Mouse (Mus musculus): ENCODE measurements around the gene Crtc1. TPM values are rescaled to one million over a fixed set of nuclear protein-coding genes. Genes with fewer than 3 reads are reported as not detected.

Gene Crtc1
- polyA plus RNA-seq, 1 experiment from 2014 or later: 55.9 TPM

- H3K9ac ChIP-seq (replicated peaks; ENCODE audit: low read depth, low read length): no peak overlapping the region
- H3K36me3 ChIP-seq (ENCODE audit: control insufficient read depth, insufficient read depth, low read length): no peaks in the 10 kb centered on the region
- no peak overlapping the region for H3K4me2 ChIP-seq (ENCODE audit: low read depth, low read length)
- peaks cover 17% of the 10 kb centered on the region for H3K4me1 ChIP-seq (ENCODE audit: control insufficient read depth, insufficient read depth, low read length)
- no peaks in the 10 kb centered on the region; the same call in 1 of the 2 replicates for H3K27me3 ChIP-seq (ENCODE audit: control insufficient read depth, insufficient read depth, low read length)
- H3K9me3 ChIP-seq (ENCODE audit: control insufficient read depth, low read length): no peaks in the 10 kb centered on the region
- no peak for ATAC-seq (ENCODE audit: low read depth)
- no peak overlapping the region for H3K27ac ChIP-seq (ENCODE audit: low read depth, low read length)
- 84% methylated on average over 1 of the region's 1 CpGs for WGBS
- H3K4me3 ChIP-seq (ENCODE audit: low read depth, low read length): no peak overlapping the region
Measured at GRCm38 (mm10) chr8:70356111-70356510, 83.3 kb downstream of the Crtc1 start.

GRCm38 (mm10) chr8:70354004-70354403, 85.4 kb downstream of the Crtc1 start:
- H3K27ac ChIP-seq (ENCODE audit: low read depth, low read length): peak overlapping the region; percentile 90
- peaks cover 30% of the 10 kb centered on the region for H3K4me1 ChIP-seq (ENCODE audit: control insufficient read depth, insufficient read depth, low read length)
- WGBS: 65% methylated on average over 4 of the region's 4 CpGs
- no peaks in the 10 kb centered on the region for H3K9me3 ChIP-seq (ENCODE audit: control insufficient read depth, low read length)
- H3K4me3 ChIP-seq (ENCODE audit: low read depth, low read length): peak overlapping the region; percentile 100
- no peak; the same call in 1 of the 2 replicates for ATAC-seq (ENCODE audit: low read depth)
- peak overlapping the region; percentile 87 for H3K4me2 ChIP-seq (ENCODE audit: low read depth, low read length)
- peak overlapping the region; percentile 44 for H3K9ac ChIP-seq (replicated peaks; ENCODE audit: low read depth, low read length)
- H3K27me3 ChIP-seq (ENCODE audit: control insufficient read depth, insufficient read depth, low read length): no peaks in the 10 kb centered on the region; the same call in 1 of the 2 replicates
- peaks cover 4% of the 10 kb centered on the region; the same call in 1 of the 2 replicates for H3K36me3 ChIP-seq (ENCODE audit: control insufficient read depth, insufficient read depth, low read length)

GRCm38 (mm10) chr8:70353194-70353817, 86.1 kb downstream of the Crtc1 start, which contains the start of gene Upf1:
Gene Upf1, minus strand, starts transcription at chr8:70353278.
- Histone ChIP-seq H3K9me3 (ENCODE audit: control insufficient read depth, low read length) (no peaks in the 10 kb centered on the region), H3K36me3 (ENCODE audit: control insufficient read depth, insufficient read depth, low read length) (peaks cover 4% of the 10 kb centered on the region; the same call in 1 of the 2 replicates), H3K4me2 (ENCODE audit: low read depth, low read length) (peak within 1 kb of the TSS; percentile 99), H3K9ac (replicated peaks; ENCODE audit: low read depth, low read length) (peak within 1 kb of the TSS; percentile 92), H3K4me3 (ENCODE audit: low read depth, low read length) (peak within 1 kb of the TSS; percentile 100), H3K27ac (ENCODE audit: low read depth, low read length) (peak within 1 kb of the TSS; percentile 90), H3K4me1 (ENCODE audit: control insufficient read depth, insufficient read depth, low read length) (peaks cover 30% of the 10 kb centered on the region), H3K27me3 (ENCODE audit: control insufficient read depth, insufficient read depth, low read length) (no peaks in the 10 kb centered on the region; the same call in 1 of the 2 replicates)
- under 1% methylated on average over 45 of the region's 69 CpGs for WGBS
- peak; percentile 88 for ATAC-seq (ENCODE audit: low read depth)

- Histone ChIP-seq H3K4me1 (ENCODE audit: control insufficient read depth, insufficient read depth, low read length) (peaks cover 30% of the 10 kb centered on the region), H3K27ac (ENCODE audit: low read depth, low read length) (peak overlapping the region; percentile 82), H3K27me3 (ENCODE audit: control insufficient read depth, insufficient read depth, low read length) (no peaks in the 10 kb centered on the region; the same call in 1 of the 2 replicates), H3K4me2 (ENCODE audit: low read depth, low read length) (peak overlapping the region; percentile 99), H3K36me3 (ENCODE audit: control insufficient read depth, insufficient read depth, low read length) (peaks cover 4% of the 10 kb centered on the region; the same call in 1 of the 2 replicates), H3K9me3 (ENCODE audit: control insufficient read depth, low read length) (no peaks in the 10 kb centered on the region), H3K4me3 (ENCODE audit: low read depth, low read length) (peak overlapping the region; percentile 100), H3K9ac (replicated peaks; ENCODE audit: low read depth, low read length) (peak overlapping the region; percentile 92)
- peak; percentile 53 for ATAC-seq (ENCODE audit: low read depth)
- WGBS: under 1% methylated on average over 63 of the region's 64 CpGs
Measured at GRCm38 (mm10) chr8:70352657-70353151, 86.7 kb downstream of the Crtc1 start.

- peak overlapping the region; percentile 92 for H3K9ac ChIP-seq (replicated peaks; ENCODE audit: low read depth, low read length)
- ATAC-seq (ENCODE audit: low read depth): no peak
- no peak overlapping the region for H3K27ac ChIP-seq (ENCODE audit: low read depth, low read length)
- H3K9me3 ChIP-seq (ENCODE audit: control insufficient read depth, low read length): no peaks in the 10 kb centered on the region
- 32% methylated on average over 3 of the region's 3 CpGs for WGBS
- peak overlapping the region; percentile 100 for H3K4me3 ChIP-seq (ENCODE audit: low read depth, low read length)
- peak overlapping the region; percentile 99 for H3K4me2 ChIP-seq (ENCODE audit: low read depth, low read length)
- H3K27me3 ChIP-seq (ENCODE audit: control insufficient read depth, insufficient read depth, low read length): no peaks in the 10 kb centered on the region; the same call in 1 of the 2 replicates
- peaks cover 4% of the 10 kb centered on the region; the same call in 1 of the 2 replicates for H3K36me3 ChIP-seq (ENCODE audit: control insufficient read depth, insufficient read depth, low read length)
- peaks cover 30% of the 10 kb centered on the region for H3K4me1 ChIP-seq (ENCODE audit: control insufficient read depth, insufficient read depth, low read length)
Measured at GRCm38 (mm10) chr8:70352000-70352384, 87.4 kb downstream of the Crtc1 start.

GRCm38 (mm10) chr8:70351035-70351999, 88.1 kb downstream of the Crtc1 start:
- Histone ChIP-seq H3K27ac (ENCODE audit: low read depth, low read length) (no peak overlapping the region), H3K9me3 (ENCODE audit: control insufficient read depth, low read length) (no peaks in the 10 kb centered on the region), H3K4me1 (ENCODE audit: control insufficient read depth, insufficient read depth, low read length) (peaks cover 30% of the 10 kb centered on the region), H3K27me3 (ENCODE audit: control insufficient read depth, insufficient read depth, low read length) (no peaks in the 10 kb centered on the region; the same call in 1 of the 2 replicates), H3K4me3 (ENCODE audit: low read depth, low read length) (peak overlapping the region; percentile 100), H3K4me2 (ENCODE audit: low read depth, low read length) (peak overlapping the region; percentile 99), H3K36me3 (ENCODE audit: control insufficient read depth, insufficient read depth, low read length) (peaks cover 4% of the 10 kb centered on the region; the same call in 1 of the 2 replicates), H3K9ac (replicated peaks; ENCODE audit: low read depth, low read length) (peak overlapping the region; percentile 92)
- 60% methylated on average over 15 of the region's 15 CpGs for WGBS
- no peak for ATAC-seq (ENCODE audit: low read depth)

- Histone ChIP-seq H3K36me3 (ENCODE audit: control insufficient read depth, insufficient read depth, low read length) (peaks cover 4% of the 10 kb centered on the region), H3K4me3 (ENCODE audit: low read depth, low read length) (no peak overlapping the region), H3K27ac (ENCODE audit: low read depth, low read length) (no peak overlapping the region), H3K4me2 (ENCODE audit: low read depth, low read length) (no peak overlapping the region), H3K27me3 (ENCODE audit: control insufficient read depth, insufficient read depth, low read length) (no peaks in the 10 kb centered on the region; the same call in 1 of the 2 replicates), H3K9ac (replicated peaks; ENCODE audit: low read depth, low read length) (no peak overlapping the region), H3K9me3 (ENCODE audit: control insufficient read depth, low read length) (no peaks in the 10 kb centered on the region), H3K4me1 (ENCODE audit: control insufficient read depth, insufficient read depth, low read length) (peaks cover 25% of the 10 kb centered on the region)
- ATAC-seq (ENCODE audit: low read depth): no peak
- 78% methylated on average over 1 of the region's 1 CpGs for WGBS
Measured at GRCm38 (mm10) chr8:70347860-70348420, 91.4 kb downstream of the Crtc1 start.

- Histone ChIP-seq H3K4me1 (ENCODE audit: control insufficient read depth, insufficient read depth, low read length) (peaks cover 25% of the 10 kb centered on the region), H3K27me3 (ENCODE audit: control insufficient read depth, insufficient read depth, low read length) (no peaks in the 10 kb centered on the region), H3K9ac (replicated peaks; ENCODE audit: low read depth, low read length) (no peak overlapping the region), H3K4me2 (ENCODE audit: low read depth, low read length) (no peak overlapping the region), H3K4me3 (ENCODE audit: low read depth, low read length) (no peak overlapping the region), H3K36me3 (ENCODE audit: control insufficient read depth, insufficient read depth, low read length) (peaks cover 7% of the 10 kb centered on the region), H3K9me3 (ENCODE audit: control insufficient read depth, low read length) (no peaks in the 10 kb centered on the region), H3K27ac (ENCODE audit: low read depth, low read length) (no peak overlapping the region)
- 92% methylated on average over 4 of the region's 4 CpGs for WGBS
- ATAC-seq (ENCODE audit: low read depth): no peak
Measured at GRCm38 (mm10) chr8:70347443-70347842, 91.9 kb downstream of the Crtc1 start.

Data from neural tube, embryonic 14.5 days (tissue).